In genomic region chr9:71484871-71485474, GRCm38 (mm10) we compare ENCODE assay signal across 7 mouse cellular contexts. TPM values are rescaled to one million over a fixed set of nuclear protein-coding genes. Genes with fewer than 3 reads are reported as not detected.
DNase-seq lines count a peak whose midpoint lies in the region; ATAC-seq and TF ChIP-seq lines count a peak whose summit lies in the region.

No protein-coding gene starts in this region.

- no peak for ATAC-seq in forebrain, embryonic 12.5 days (ENCODE audit: low FRiP score)
- no peak for ATAC-seq in limb, embryonic 13.5 days (ENCODE audit: low FRiP score, low read depth)
- no peak for ATAC-seq in stomach, embryonic 16.5 days (ENCODE audit: insufficient read depth, low FRiP score)

- DNase-seq in testis, postnatal 14 days (ENCODE audit: low spot score) = no peak
- DNase-seq in frontal cortex, postnatal 25 days (ENCODE audit: low spot score in 2 of 2) = no peak
- no peak for DNase-seq in right cerebral cortex, postnatal 4 days

- TF ChIP-seq CTCF in testis, adult 2 months (IDR thresholded peaks at IDR 0.05; ENCODE audit: control insufficient read depth, insufficient read depth, insufficient replicate concordance, low read depth, low read length) = no peak

- peak overlapping the region; percentile 99 for H3K4me3 ChIP-seq in testis, adult 2 months (ENCODE audit: control insufficient read depth, low read depth, low read length)
- peak overlapping the region; percentile 87 for H3K4me3 ChIP-seq in forebrain, embryonic 12.5 days (replicated peaks)
- peak overlapping the region; percentile 96 for H3K4me3 ChIP-seq in limb, embryonic 13.5 days
- H3K4me3 ChIP-seq in stomach, embryonic 16.5 days (replicated peaks; ENCODE audit: low read length) = peak overlapping the region; percentile 88

- no peaks in the 10 kb centered on the region; the same call in 1 of the 2 replicates for H3K4me1 ChIP-seq in testis, adult 2 months (ENCODE audit: control insufficient read depth, insufficient read depth, low read length)
- peaks cover 10% of the 10 kb centered on the region for H3K4me1 ChIP-seq in forebrain, embryonic 12.5 days
- H3K4me1 ChIP-seq in limb, embryonic 13.5 days = peaks cover 23% of the 10 kb centered on the region
- H3K4me1 ChIP-seq in stomach, embryonic 16.5 days (ENCODE audit: control insufficient read depth, insufficient read depth, low read length) = peaks cover 13% of the 10 kb centered on the region

- H3K9ac ChIP-seq in forebrain, embryonic 12.5 days = peak overlapping the region; percentile 95
- H3K9ac ChIP-seq in limb, embryonic 13.5 days = peak overlapping the region; percentile 100
- peak overlapping the region; percentile 100 for H3K9ac ChIP-seq in stomach, embryonic 16.5 days (ENCODE audit: low read length)

- no peak for TF ChIP-seq POLR2A in testis, adult 2 months (IDR thresholded peaks at IDR 0.05; ENCODE audit: control insufficient read depth, low read depth, low read length)

- 2% methylated on average over 14 of the region's 14 CpGs for WGBS in forebrain, embryonic 12.5 days
- WGBS in limb, embryonic 13.5 days = 2% methylated on average over 14 of the region's 14 CpGs
- 1% methylated on average over 14 of the region's 14 CpGs for WGBS in stomach, embryonic 16.5 days

- no peaks in the 10 kb centered on the region for H3K27me3 ChIP-seq in testis, adult 2 months (ENCODE audit: control insufficient read depth, insufficient read depth, low read length)
- H3K27me3 ChIP-seq in forebrain, embryonic 12.5 days = no peaks in the 10 kb centered on the region
- H3K27me3 ChIP-seq in limb, embryonic 13.5 days = peaks cover 5% of the 10 kb centered on the region
- H3K27me3 ChIP-seq in stomach, embryonic 16.5 days (ENCODE audit: control insufficient read depth, insufficient read depth, low read length) = no peaks in the 10 kb centered on the region

- no peaks in the 10 kb centered on the region; the same call in 1 of the 2 replicates for H3K36me3 ChIP-seq in testis, adult 2 months (ENCODE audit: control insufficient read depth, insufficient read depth, low read length)
- H3K36me3 ChIP-seq in forebrain, embryonic 12.5 days (replicated peaks) = peaks cover 37% of the 10 kb centered on the region
- peaks cover 36% of the 10 kb centered on the region for H3K36me3 ChIP-seq in limb, embryonic 13.5 days
- H3K36me3 ChIP-seq in stomach, embryonic 16.5 days (ENCODE audit: control insufficient read depth, insufficient read depth, low read length) = peaks cover 32% of the 10 kb centered on the region

- no peaks in the 10 kb centered on the region for H3K9me3 ChIP-seq in forebrain, embryonic 12.5 days
- H3K9me3 ChIP-seq in limb, embryonic 13.5 days = no peaks in the 10 kb centered on the region
- no peaks in the 10 kb centered on the region for H3K9me3 ChIP-seq in stomach, embryonic 16.5 days (replicated peaks; ENCODE audit: control insufficient read depth, low read length)

- peak overlapping the region; percentile 99 for H3K27ac ChIP-seq in testis, adult 2 months (ENCODE audit: control insufficient read depth, insufficient read depth, low read depth, low read length)
- H3K27ac ChIP-seq in forebrain, embryonic 12.5 days = peak overlapping the region; percentile 88
- H3K27ac ChIP-seq in limb, embryonic 13.5 days = peak overlapping the region; percentile 95
- peak overlapping the region; percentile 96 for H3K27ac ChIP-seq in stomach, embryonic 16.5 days (ENCODE audit: low read length)

- peak overlapping the region; percentile 62 for H3K4me2 ChIP-seq in forebrain, embryonic 12.5 days
- peak overlapping the region; percentile 84 for H3K4me2 ChIP-seq in limb, embryonic 13.5 days (replicated peaks)
- H3K4me2 ChIP-seq in stomach, embryonic 16.5 days (ENCODE audit: low read depth, low read length) = peak overlapping the region; percentile 90

RNA-seq across cellular contexts. Expression of gene Polr2m, which starts 0.8 kb away (rescaled TPM):
- polyA plus RNA-seq in testis, adult 2 months (2012; rRNA removed) = 23.8 and 30.9 TPM in 2 replicates
- 452 and 458 TPM in 2 replicates for polyA plus RNA-seq in forebrain, embryonic 12.5 days (2016; fragmentation: Nextera tagmentation; extraction: Ambion mirVana)
- 512 and 546 TPM in 2 replicates for polyA plus RNA-seq in limb, embryonic 13.5 days (2015; fragmentation: Nextera tagmentation; extraction: Ambion mirVana)
- polyA plus RNA-seq in stomach, embryonic 16.5 days (2015; fragmentation: Nextera tagmentation; extraction: Ambion mirVana) = 292 and 315 TPM in 2 replicates
